Comparison of ENCODE assay signal across 15 mouse cellular contexts in genomic region chr4:151948497-151949471, GRCm38 (mm10). TPM values are rescaled to one million over a fixed set of nuclear protein-coding genes. Genes with fewer than 3 reads are reported as not detected.
DNase-seq lines count a peak whose midpoint lies in the region; ATAC-seq lines count a peak whose summit lies in the region.
"Had no signal": no experiment of that assay in that cellular context is flagged by ENCODE, and none has a peak within 500 bp of the region (broad histone marks: within the 10 kb centered on the region; RNA-seq: fewer than 3 reads in every experiment).

No protein-coding gene starts in this region.

- WGBS in hindbrain, embryonic 12.5 days: 91% methylated on average over 14 of the region's 14 CpGs
- 92% methylated on average over 14 of the region's 14 CpGs for WGBS in hindbrain, embryonic 11.5 days
- 76% methylated on average over 14 of the region's 14 CpGs for WGBS in heart, embryonic 16.5 days

- no peaks in the 10 kb centered on the region for H3K27me3 ChIP-seq in hindbrain, embryonic 12.5 days
- H3K27me3 ChIP-seq in hindbrain, embryonic 11.5 days (ENCODE audit: control insufficient read depth, insufficient read depth, low read length): no peaks in the 10 kb centered on the region
- H3K27me3 ChIP-seq in heart, embryonic 16.5 days (ENCODE audit: control insufficient read depth, insufficient read depth, low read length): no peaks in the 10 kb centered on the region
- H3K27me3 ChIP-seq: limb, embryonic 15.5 days; neural tube, embryonic 13.5 days had no signal

- intact Hi-C loops in left cerebral cortex, postnatal 14 days (cut with DNase I): no loop called here

- no peaks in the 10 kb centered on the region for H3K4me1 ChIP-seq in hindbrain, embryonic 12.5 days
- no peaks in the 10 kb centered on the region for H3K4me1 ChIP-seq in hindbrain, embryonic 11.5 days (replicated peaks; ENCODE audit: control insufficient read depth, insufficient read depth, low read length)
- peaks cover 16% of the 10 kb centered on the region for H3K4me1 ChIP-seq in heart, embryonic 16.5 days (ENCODE audit: control insufficient read depth, insufficient read depth, low read length)
- H3K4me1 ChIP-seq: neural tube, embryonic 13.5 days had no signal

- no peaks in the 10 kb centered on the region for H3K9me3 ChIP-seq in hindbrain, embryonic 12.5 days (replicated peaks)
- H3K9me3 ChIP-seq in hindbrain, embryonic 11.5 days (ENCODE audit: control insufficient read depth, low read length): no peaks in the 10 kb centered on the region
- H3K9me3 ChIP-seq in heart, embryonic 16.5 days (replicated peaks; ENCODE audit: control insufficient read depth, low read length): no peaks in the 10 kb centered on the region
- H3K9me3 ChIP-seq: G1E; limb, embryonic 15.5 days; neural tube, embryonic 13.5 days had no signal

- DNase-seq in hindbrain, embryonic 11.5 days (ENCODE audit: low spot score): no peak
- peak; percentile 28 for DNase-seq in cerebellum, adult 11 months
- peak; percentile 36 for DNase-seq in cerebellum, adult 8-10 months
- DNase-seq in adrenal gland, adult 8-10 months: no peak
- DNase-seq in left cerebral cortex, postnatal 14 days (ENCODE audit: low spot score in 2 of 2): no peak
- DNase-seq: adrenal gland, postnatal 14 days; lung, postnatal 14 days; thymus, adult 18-20 months had no signal

- ATAC-seq in hindbrain, embryonic 12.5 days (ENCODE audit: low FRiP score): no peak
- no peak for ATAC-seq in hindbrain, embryonic 11.5 days (ENCODE audit: low FRiP score)
- ATAC-seq in heart, embryonic 16.5 days (replicated peaks; ENCODE audit: extremely low read depth, insufficient read depth, low FRiP score): no peak
- ATAC-seq: forebrain, embryonic 16.5 days had no signal

- H3K4me2 ChIP-seq in hindbrain, embryonic 12.5 days (replicated peaks): no peak overlapping the region
- no peak overlapping the region for H3K4me2 ChIP-seq in hindbrain, embryonic 11.5 days (replicated peaks; ENCODE audit: low read depth, low read length)
- no peak overlapping the region for H3K4me2 ChIP-seq in heart, embryonic 16.5 days (ENCODE audit: low read depth, low read length)
- H3K4me2 ChIP-seq: limb, embryonic 15.5 days; neural tube, embryonic 13.5 days had no signal

- 0 out of 2 replicates have a peak overlapping the region, but pooled peaks have one; percentile 27 for H3K9ac ChIP-seq in hindbrain, embryonic 12.5 days
- H3K9ac ChIP-seq in hindbrain, embryonic 11.5 days (ENCODE audit: low read depth, low read length): no peak overlapping the region
- no peak overlapping the region for H3K9ac ChIP-seq in heart, embryonic 16.5 days (ENCODE audit: low read length)
- H3K9ac ChIP-seq: limb, embryonic 15.5 days; neural tube, embryonic 13.5 days had no signal

- peaks cover 24% of the 10 kb centered on the region for H3K36me3 ChIP-seq in hindbrain, embryonic 12.5 days
- peaks cover 5% of the 10 kb centered on the region; the same call in 1 of the 2 replicates for H3K36me3 ChIP-seq in hindbrain, embryonic 11.5 days (ENCODE audit: control insufficient read depth, insufficient read depth, low read length)
- peaks cover 14% of the 10 kb centered on the region for H3K36me3 ChIP-seq in heart, embryonic 16.5 days (ENCODE audit: control insufficient read depth, insufficient read depth)

- H3K27ac ChIP-seq in hindbrain, embryonic 12.5 days: no peak overlapping the region
- no peak overlapping the region for H3K27ac ChIP-seq in hindbrain, embryonic 11.5 days (ENCODE audit: low read depth, low read length)
- H3K27ac ChIP-seq in heart, embryonic 16.5 days (ENCODE audit: low read length): 0 out of 2 replicates have a peak overlapping the region, but pooled peaks have one; percentile 24
- H3K27ac ChIP-seq: kidney, postnatal 0 days; limb, embryonic 15.5 days; neural tube, embryonic 13.5 days had no signal

- no peak overlapping the region for H3K4me3 ChIP-seq in hindbrain, embryonic 12.5 days
- no peak overlapping the region for H3K4me3 ChIP-seq in hindbrain, embryonic 11.5 days (ENCODE audit: low read depth, low read length)
- H3K4me3 ChIP-seq in heart, embryonic 16.5 days (ENCODE audit: low read length): no peak overlapping the region
- H3K4me3 ChIP-seq: limb, embryonic 15.5 days; neural tube, embryonic 13.5 days had no signal

RNA-seq across cellular contexts. Expression of gene Dnajc11, which starts 15.3 kb away (rescaled TPM):
- 82.8 and 83.2 TPM in 2 replicates for polyA plus RNA-seq in hindbrain, embryonic 12.5 days (2016; fragmentation: Nextera tagmentation; extraction: Ambion mirVana)
- polyA plus RNA-seq in hindbrain, embryonic 11.5 days (2014; fragmentation: Nextera tagmentation; extraction: Ambion mirVana): 73.8 and 80.1 TPM in 2 replicates
- polyA plus RNA-seq in heart, embryonic 16.5 days (2015; fragmentation: Nextera tagmentation; extraction: Ambion mirVana): 57.7 and 63.8 TPM in 2 replicates
- 100 to 1,000 TPM in 2 of 4 experiments, 10 to 100 TPM in 2; 84.6 to 116 (median 104) TPM for total RNA-seq in adrenal gland, adult 8-10 months (2022)
- 10 to 100 TPM; 70.8 to 74.7 TPM for total RNA-seq in left cerebral cortex, postnatal 14 days (2021)

RNA-seq across cellular contexts. Expression of gene Thap3, which starts 40.0 kb away (rescaled TPM):
- polyA plus RNA-seq in hindbrain, embryonic 12.5 days (2016; fragmentation: Nextera tagmentation; extraction: Ambion mirVana): 31.7 and 37.0 TPM in 2 replicates
- 20.0 and 20.4 TPM in 2 replicates for polyA plus RNA-seq in hindbrain, embryonic 11.5 days (2014; fragmentation: Nextera tagmentation; extraction: Ambion mirVana)
- polyA plus RNA-seq in heart, embryonic 16.5 days (2015; fragmentation: Nextera tagmentation; extraction: Ambion mirVana): 28.8 and 31.2 TPM in 2 replicates
- 10 to 100 TPM; 25.7 to 46.9 (median 36.6) TPM for total RNA-seq in adrenal gland, adult 8-10 months (2022)
- total RNA-seq in left cerebral cortex, postnatal 14 days (2021): 10 to 100 TPM; 16.1 to 19.3 TPM

RNA-seq across cellular contexts. Expression of gene Phf13, which starts 47.3 kb away (rescaled TPM):
- polyA plus RNA-seq in hindbrain, embryonic 12.5 days (2016; fragmentation: Nextera tagmentation; extraction: Ambion mirVana): 29.2 and 29.7 TPM in 2 replicates
- polyA plus RNA-seq in hindbrain, embryonic 11.5 days (2014; fragmentation: Nextera tagmentation; extraction: Ambion mirVana): 15.2 and 19.4 TPM in 2 replicates
- 15.4 and 17.1 TPM in 2 replicates for polyA plus RNA-seq in heart, embryonic 16.5 days (2015; fragmentation: Nextera tagmentation; extraction: Ambion mirVana)
- 10 to 100 TPM; 14.0 to 20.5 (median 18.6) TPM for total RNA-seq in adrenal gland, adult 8-10 months (2022)
- 10 to 100 TPM; 14.2 to 14.4 TPM for total RNA-seq in left cerebral cortex, postnatal 14 days (2021)

RNA-seq across cellular contexts. Expression of gene Klhl21, which starts 59.8 kb away (rescaled TPM):
- polyA plus RNA-seq in hindbrain, embryonic 12.5 days (2016; fragmentation: Nextera tagmentation; extraction: Ambion mirVana): 8.0 and 8.2 TPM in 2 replicates
- polyA plus RNA-seq in hindbrain, embryonic 11.5 days (2014; fragmentation: Nextera tagmentation; extraction: Ambion mirVana): 2.7 and 3.0 TPM in 2 replicates
- polyA plus RNA-seq in heart, embryonic 16.5 days (2015; fragmentation: Nextera tagmentation; extraction: Ambion mirVana): 27.2 and 33.1 TPM in 2 replicates
- 10 to 100 TPM; 23.9 to 34.2 (median 31.1) TPM for total RNA-seq in adrenal gland, adult 8-10 months (2022)
- 10 to 100 TPM; 12.7 to 13.4 TPM for total RNA-seq in left cerebral cortex, postnatal 14 days (2021)

Comparison
In these comparisons a context has a peak if more than half of its experiments do, and no peak if none do; other contexts are left out.
1. DNase-seq: peak in cerebellum, adult 11 months (single experiment) and cerebellum, adult 8-10 months (single experiment); none in hindbrain, embryonic 11.5 days (single experiment), adrenal gland, adult 8-10 months (single experiment) and left cerebral cortex, postnatal 14 days (0 of 2).